Mouse (Mus musculus): ENCODE measurements around the gene Gm9958. TPM values are rescaled to one million over a fixed set of nuclear protein-coding genes. Genes with fewer than 3 reads are reported as not detected.

Gm9958 gene
- polyA plus RNA-seq, 1 experiment from 2014 or later, result 3.8 TPM

DNA sequence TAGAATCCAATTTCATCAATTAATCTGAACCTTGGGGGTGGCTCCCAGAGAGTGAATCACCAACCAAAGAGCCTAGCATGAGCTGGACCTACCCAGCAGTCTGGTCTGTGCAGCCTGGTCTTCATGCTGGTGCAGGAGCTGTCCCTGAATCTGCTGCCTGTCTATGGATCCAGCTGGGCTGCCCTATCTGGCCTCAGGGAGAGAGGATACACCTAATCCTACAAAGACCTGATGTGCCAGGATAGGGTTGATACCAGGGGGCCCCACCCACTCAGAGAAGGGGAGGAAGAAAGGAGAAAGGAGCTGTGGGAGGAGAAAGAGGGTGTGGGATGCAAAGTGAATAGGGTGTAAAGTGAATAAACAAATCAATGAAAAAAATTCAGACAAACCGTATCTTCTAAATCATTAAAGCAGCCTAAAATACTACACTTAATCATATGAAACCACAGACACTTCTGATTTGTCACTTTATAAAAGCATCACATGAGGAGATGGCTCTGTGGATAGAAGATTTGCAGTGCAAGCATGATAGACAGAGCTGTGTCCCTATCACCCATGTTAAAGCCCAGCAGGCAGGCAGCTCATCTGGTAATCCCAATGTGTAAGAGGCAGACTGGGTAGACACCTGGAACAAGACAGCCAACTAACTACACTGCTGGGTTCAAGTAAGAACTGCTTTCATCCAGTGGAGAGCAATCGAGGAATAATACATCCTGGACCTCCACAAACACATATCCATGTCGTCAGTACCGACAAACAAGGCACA lies 13.3 kb upstream of the Gm9958 start:
- 92% methylated on average over 4 of the region's 4 CpGs for WGBS
- ATAC-seq (replicated peaks; ENCODE audit: low FRiP score), result peak; percentile 60
- Histone ChIP-seq H3K4me1 (replicated peaks; ENCODE audit: control insufficient read depth, insufficient read depth, low read length) (peaks cover 30% of the 10 kb centered on the region), H3K36me3 (ENCODE audit: control insufficient read depth, insufficient read depth, low read length) (peaks cover 2% of the 10 kb centered on the region; the same call in 1 of the 2 replicates), H3K27ac (ENCODE audit: low read depth, low read length) (no peak overlapping the region), H3K27me3 (replicated peaks; ENCODE audit: control insufficient read depth, insufficient read depth, low read length) (no peaks in the 10 kb centered on the region), H3K4me2 (no peak overlapping the region), H3K9ac (ENCODE audit: low read depth, low read length) (no peak overlapping the region), H3K9me3 (ENCODE audit: control insufficient read depth, low read length) (no peaks in the 10 kb centered on the region), H3K4me3 (ENCODE audit: low read depth, low read length) (no peak overlapping the region)
- DNase-seq (ENCODE audit: low spot score), result no peak

- peak; percentile 56; the same call in 1 of the 2 replicates for ATAC-seq (replicated peaks; ENCODE audit: low FRiP score)
These were observed 11.2 kb upstream of the Gm9958 start for GRCm38 (mm10) chr5:90355824-90356223.

DNA sequence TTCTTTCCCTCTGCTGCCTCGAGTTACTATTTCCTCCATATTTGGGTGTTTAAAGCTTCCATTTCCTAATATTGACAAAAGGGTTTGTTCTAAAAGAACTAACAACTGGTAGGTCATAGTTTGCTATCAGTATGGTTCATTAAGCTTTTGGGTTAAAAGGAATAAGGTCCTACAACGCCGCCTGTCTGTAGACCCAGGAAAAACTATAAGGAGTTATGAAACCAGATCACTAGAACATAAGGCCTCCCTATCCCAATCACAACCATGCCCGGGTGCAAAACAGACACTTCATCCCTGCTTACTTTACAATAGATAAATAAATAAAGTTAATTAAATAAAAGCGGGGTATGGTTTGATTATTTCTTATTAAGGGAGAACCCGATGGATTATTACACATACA lies 2.5 kb upstream of the Gm9958 start:
- ATAC-seq (replicated peaks; ENCODE audit: low FRiP score), result no peak
- Histone ChIP-seq H3K36me3 (ENCODE audit: control insufficient read depth, insufficient read depth, low read length) (no peaks in the 10 kb centered on the region; the same call in 1 of the 2 replicates), H3K4me1 (replicated peaks; ENCODE audit: control insufficient read depth, insufficient read depth, low read length) (peaks cover 15% of the 10 kb centered on the region), H3K27ac (ENCODE audit: low read depth, low read length) (no peak overlapping the region), H3K27me3 (replicated peaks; ENCODE audit: control insufficient read depth, insufficient read depth, low read length) (no peaks in the 10 kb centered on the region), H3K9ac (ENCODE audit: low read depth, low read length) (peak overlapping the region; percentile 99), H3K4me3 (ENCODE audit: low read depth, low read length) (peak overlapping the region; percentile 96), H3K9me3 (ENCODE audit: control insufficient read depth, low read length) (no peaks in the 10 kb centered on the region), H3K4me2 (peak overlapping the region; percentile 88)
- WGBS, result 3% methylated on average over 6 of the region's 6 CpGs
- no peak for DNase-seq (ENCODE audit: low spot score)

More at GRCm38 (mm10) chr5:90355824-90356223, 11.2 kb upstream of the Gm9958 start:
- Histone ChIP-seq H3K4me1 (replicated peaks; ENCODE audit: control insufficient read depth, insufficient read depth, low read length) (peaks cover 32% of the 10 kb centered on the region), H3K27ac (ENCODE audit: low read depth, low read length) (no peak overlapping the region), H3K27me3 (replicated peaks; ENCODE audit: control insufficient read depth, insufficient read depth, low read length) (no peaks in the 10 kb centered on the region), H3K36me3 (ENCODE audit: control insufficient read depth, insufficient read depth, low read length) (peaks cover 2% of the 10 kb centered on the region; the same call in 1 of the 2 replicates), H3K4me2 (no peak overlapping the region), H3K9me3 (ENCODE audit: control insufficient read depth, low read length) (no peaks in the 10 kb centered on the region), H3K9ac (ENCODE audit: low read depth, low read length) (no peak overlapping the region), H3K4me3 (ENCODE audit: low read depth, low read length) (no peak overlapping the region)
- no peak for DNase-seq (ENCODE audit: low spot score)
- 75% methylated on average over 3 of the region's 3 CpGs for WGBS

GRCm38 (mm10) chr5:90365141-90365951 lies 1.7 kb upstream of the Gm9958 start:
- peak overlapping the region; percentile 88 for H3K4me2 ChIP-seq
- H3K27me3 ChIP-seq (replicated peaks; ENCODE audit: control insufficient read depth, insufficient read depth, low read length), result no peaks in the 10 kb centered on the region
- no peaks in the 10 kb centered on the region for H3K9me3 ChIP-seq (ENCODE audit: control insufficient read depth, low read length)
- peak; percentile 46 for ATAC-seq (replicated peaks; ENCODE audit: low FRiP score)
- peak overlapping the region; percentile 99 for H3K9ac ChIP-seq (ENCODE audit: low read depth, low read length)
- peaks cover 15% of the 10 kb centered on the region for H3K4me1 ChIP-seq (replicated peaks; ENCODE audit: control insufficient read depth, insufficient read depth, low read length)
- DNase-seq (ENCODE audit: low spot score), result peak; percentile 73
- peak overlapping the region; percentile 96 for H3K4me3 ChIP-seq (ENCODE audit: low read depth, low read length)
- 0% methylated on average over 54 of the region's 61 CpGs for WGBS
- H3K27ac ChIP-seq (ENCODE audit: low read depth, low read length), result peak overlapping the region; percentile 98
- no peaks in the 10 kb centered on the region; the same call in 1 of the 2 replicates for H3K36me3 ChIP-seq (ENCODE audit: control insufficient read depth, insufficient read depth, low read length)

DNA sequence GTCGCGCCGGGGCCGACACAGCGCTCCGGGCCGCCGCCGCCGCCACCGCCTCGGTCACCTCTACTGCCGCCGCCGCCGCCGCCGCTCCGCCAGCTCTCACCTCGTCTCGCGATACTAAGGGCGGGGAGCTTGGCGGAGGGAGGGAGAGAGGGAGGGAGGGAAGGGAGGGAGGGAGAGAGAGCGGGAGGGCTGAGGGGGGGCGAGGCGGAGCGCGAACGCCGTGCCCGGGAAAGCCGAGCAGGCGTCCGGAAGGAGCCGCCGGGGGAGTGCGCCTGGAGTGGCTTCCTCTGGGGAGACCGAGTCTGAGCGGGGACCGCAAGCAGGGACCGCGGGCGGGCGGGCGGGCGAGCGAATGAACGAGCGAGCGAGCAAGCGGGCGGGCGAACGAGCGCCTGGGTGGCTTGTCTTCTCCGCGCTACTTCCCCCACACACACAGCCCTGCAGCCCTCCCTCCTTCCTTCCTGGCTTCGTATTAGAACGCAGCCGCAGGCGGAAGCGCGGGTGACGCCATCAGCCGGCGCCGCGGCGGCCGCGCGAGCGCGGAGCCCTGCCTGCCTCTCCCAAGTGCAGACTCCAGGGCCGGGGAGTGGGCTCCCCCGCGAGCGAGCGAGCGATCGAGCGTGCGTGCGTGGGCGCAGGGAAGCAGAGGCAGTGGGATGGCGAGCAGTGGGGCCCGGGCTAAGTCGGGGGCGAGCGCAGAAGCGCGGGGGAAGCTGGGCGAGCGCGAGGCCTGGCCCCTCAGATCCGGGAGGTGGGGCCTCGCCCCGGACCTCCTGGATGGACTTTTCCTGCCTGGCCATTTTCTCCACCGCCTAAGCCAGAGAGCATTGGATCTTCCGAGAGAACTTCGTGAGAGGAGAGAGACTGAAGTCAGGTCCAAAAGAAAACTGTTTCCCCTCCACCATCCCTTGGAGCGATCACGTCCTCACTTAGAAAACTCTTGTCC lies 610 bp upstream of the Gm9958 start, which contains the start of gene Ankrd17:
Gene Ankrd17, minus strand, starts transcription at position 457 of the 946 bp plus-strand sequence.
- H3K4me1 ChIP-seq (replicated peaks; ENCODE audit: control insufficient read depth, insufficient read depth, low read length), result peaks cover 15% of the 10 kb centered on the region
- under 1% methylated on average over 62 of the region's 104 CpGs for WGBS
- ATAC-seq (replicated peaks; ENCODE audit: low FRiP score), result peak; percentile 90
- peak within 1 kb of the TSS; percentile 99 for H3K9ac ChIP-seq (ENCODE audit: low read depth, low read length)
- no peaks in the 10 kb centered on the region for H3K27me3 ChIP-seq (replicated peaks; ENCODE audit: control insufficient read depth, insufficient read depth, low read length)
- peak; percentile 91 for DNase-seq (ENCODE audit: low spot score)
- H3K36me3 ChIP-seq (ENCODE audit: control insufficient read depth, insufficient read depth, low read length), result no peaks in the 10 kb centered on the region; the same call in 1 of the 2 replicates
- H3K4me2 ChIP-seq, result peak within 1 kb of the TSS; percentile 88
- H3K4me3 ChIP-seq (ENCODE audit: low read depth, low read length), result peak within 1 kb of the TSS; percentile 96
- no peaks in the 10 kb centered on the region for H3K9me3 ChIP-seq (ENCODE audit: control insufficient read depth, low read length)
- H3K27ac ChIP-seq (ENCODE audit: low read depth, low read length), result peak within 1 kb of the TSS; percentile 98

- no peak overlapping the region for H3K9ac ChIP-seq (ENCODE audit: low read depth, low read length)
- H3K9me3 ChIP-seq (ENCODE audit: control insufficient read depth, low read length), result no peaks in the 10 kb centered on the region
- WGBS, result 80% methylated on average over 5 of the region's 5 CpGs
- no peaks in the 10 kb centered on the region for H3K36me3 ChIP-seq (ENCODE audit: control insufficient read depth, insufficient read depth, low read length)
- ATAC-seq (replicated peaks; ENCODE audit: low FRiP score) (no peak), DNase-seq (ENCODE audit: low spot score) (no peak)
- H3K27me3 ChIP-seq (replicated peaks; ENCODE audit: control insufficient read depth, insufficient read depth, low read length), result no peaks in the 10 kb centered on the region
- H3K27ac ChIP-seq (ENCODE audit: low read depth, low read length), result no peak overlapping the region
- H3K4me3 ChIP-seq (ENCODE audit: low read depth, low read length), result no peak overlapping the region
- H3K4me1 ChIP-seq (replicated peaks; ENCODE audit: control insufficient read depth, insufficient read depth, low read length), result 0 out of 2 replicates have a peak, but pooled peaks cover 6% of the 10 kb centered on the region
- no peak overlapping the region for H3K4me2 ChIP-seq
These were observed 3.4 kb downstream of the Gm9958 start for GRCm38 (mm10) chr5:90370401-90370800.

GRCm38 (mm10) chr5:90373708-90374107 lies 6.7 kb downstream of the Gm9958 start:
- no peaks in the 10 kb centered on the region for H3K27me3 ChIP-seq (replicated peaks; ENCODE audit: control insufficient read depth, insufficient read depth, low read length)
- DNase-seq (ENCODE audit: low spot score), result no peak
- H3K4me1 ChIP-seq (replicated peaks; ENCODE audit: control insufficient read depth, insufficient read depth, low read length), result no peaks in the 10 kb centered on the region; the same call in 1 of the 2 replicates
- no peak overlapping the region for H3K9ac ChIP-seq (ENCODE audit: low read depth, low read length)
- no peaks in the 10 kb centered on the region for H3K36me3 ChIP-seq (ENCODE audit: control insufficient read depth, insufficient read depth, low read length)
- H3K9me3 ChIP-seq (ENCODE audit: control insufficient read depth, low read length), result no peaks in the 10 kb centered on the region
- no peak overlapping the region for H3K27ac ChIP-seq (ENCODE audit: low read depth, low read length)
- 0 out of 2 replicates have a peak, but pooled peaks have one; percentile 18 for ATAC-seq (replicated peaks; ENCODE audit: low FRiP score)
- WGBS, result 77% methylated on average over 4 of the region's 4 CpGs
- no peak overlapping the region for H3K4me3 ChIP-seq (ENCODE audit: low read depth, low read length)
- H3K4me2 ChIP-seq, result no peak overlapping the region

DNA sequence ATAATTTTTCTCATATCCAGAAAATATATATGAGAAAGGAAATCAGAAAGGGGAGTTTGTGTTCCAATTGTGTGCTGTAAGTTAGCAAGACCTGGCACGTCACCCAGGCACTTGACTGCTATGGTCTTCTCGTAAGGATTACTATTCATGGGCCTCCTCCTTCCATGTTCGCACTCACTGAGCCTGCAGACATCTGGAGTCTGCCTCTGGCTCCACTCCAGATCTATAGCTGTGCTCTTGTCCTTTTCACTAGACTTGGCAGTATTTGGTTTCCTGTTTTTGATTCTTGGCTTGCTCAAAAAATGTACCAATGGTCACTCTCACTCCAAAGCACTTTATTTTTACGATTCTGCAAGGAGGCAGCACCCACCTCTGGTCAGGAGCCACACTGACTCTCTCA lies 14.5 kb downstream of the Gm9958 start:
- 81% methylated on average over 4 of the region's 4 CpGs for WGBS
- Histone ChIP-seq H3K9me3 (ENCODE audit: control insufficient read depth, low read length) (no peaks in the 10 kb centered on the region), H3K27ac (ENCODE audit: low read depth, low read length) (no peak overlapping the region), H3K36me3 (ENCODE audit: control insufficient read depth, insufficient read depth, low read length) (no peaks in the 10 kb centered on the region), H3K9ac (ENCODE audit: low read depth, low read length) (no peak overlapping the region), H3K4me1 (replicated peaks; ENCODE audit: control insufficient read depth, insufficient read depth, low read length) (no peaks in the 10 kb centered on the region), H3K4me3 (ENCODE audit: low read depth, low read length) (no peak overlapping the region), H3K4me2 (no peak overlapping the region), H3K27me3 (replicated peaks; ENCODE audit: control insufficient read depth, insufficient read depth, low read length) (no peaks in the 10 kb centered on the region)
- DNase-seq (ENCODE audit: low spot score), result no peak
- no peak for ATAC-seq (replicated peaks; ENCODE audit: low FRiP score)
